Mouse (Mus musculus) brown adipose tissue, adult 24 weeks (tissue): ENCODE data around the gene Slc41a3. TPM values are rescaled to one million over a fixed set of nuclear protein-coding genes. Genes with fewer than 3 reads are reported as not detected.

ENCODE experiments used
- H3K27ac ChIP-seq: fragments of 200-500 bp; replicated peaks from 2 replicates; pipeline ENCODE4 v1.5.1; 2012; ENCODE audit warnings: low read depth, mild to moderate bottlenecking, low read length
- H3K4me1 ChIP-seq: fragments of 200-500 bp; 2 replicates; pipeline ENCODE4 v1.6.1; 2012; ENCODE audit warnings: low read length, mixed read lengths; ENCODE audit not compliant: control insufficient read depth, insufficient read depth, insufficient read length
- H3K4me3 ChIP-seq: fragments of 200-500 bp; 2 replicates; pipeline ENCODE4 v1.5.1; 2012; ENCODE audit warnings: low read depth, mild to moderate bottlenecking, low read length, moderate library complexity; ENCODE audit not compliant: insufficient read depth
- polyA plus RNA-seq: library from polyadenylated mRNA; stranded (reverse); fragments of >200 nt; gene quantifications from 2 replicates; pipeline ENCODE4 v1.2.4, GENCODE M21; 2012; ENCODE audit not compliant: missing spikeins, insufficient read depth, insufficient read length

Gene Slc41a3
- polyA plus RNA-seq, 1 experiment: 2.3 TPM

DNA sequence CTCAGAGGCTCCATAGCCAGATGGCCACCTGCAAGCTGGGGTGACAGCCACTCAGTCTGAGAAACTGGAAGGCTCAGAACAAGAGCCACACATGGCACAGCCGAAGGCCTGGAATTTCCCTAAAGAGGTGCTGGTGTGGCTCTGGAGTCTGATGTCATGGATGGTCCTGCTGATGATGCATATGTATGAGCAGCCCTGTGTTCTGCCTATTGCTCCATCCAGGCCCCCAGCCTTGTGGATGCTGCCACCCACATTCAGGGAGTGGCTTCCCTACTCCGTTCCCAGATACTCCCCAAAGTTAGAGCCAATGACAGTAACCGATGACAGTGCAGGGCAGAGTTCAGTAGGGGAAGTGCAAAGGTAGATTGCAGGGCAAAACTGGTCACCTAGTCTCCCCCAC is 26.4 kb upstream of the Slc41a3 start:
- no peak overlapping the region for H3K4me3 ChIP-seq
- H3K27ac ChIP-seq: no peak overlapping the region
- H3K4me1 ChIP-seq: no peaks in the 10 kb centered on the region

DNA sequence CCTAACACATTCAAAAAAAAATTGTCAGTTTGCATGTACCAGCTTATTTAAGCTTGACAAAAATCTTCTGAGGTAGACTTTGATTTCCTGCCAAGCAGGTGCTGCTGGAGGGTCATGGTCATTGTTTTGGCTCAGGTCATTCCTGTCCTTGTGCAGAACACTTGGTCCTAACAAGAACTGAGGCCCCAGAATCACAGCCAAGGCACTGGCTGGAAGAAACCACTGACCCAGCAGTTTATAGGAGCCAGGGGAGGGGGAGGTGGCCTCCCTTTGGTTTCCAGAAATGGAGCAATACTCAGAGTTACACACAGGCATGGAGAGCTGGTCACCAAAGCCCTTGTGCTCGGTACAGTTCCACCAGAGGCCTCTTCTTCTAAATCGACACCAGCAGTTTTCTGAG is 22.2 kb upstream of the Slc41a3 start:
- no peaks in the 10 kb centered on the region for H3K4me1 ChIP-seq
- H3K27ac ChIP-seq: no peak overlapping the region
- no peak overlapping the region for H3K4me3 ChIP-seq

DNA sequence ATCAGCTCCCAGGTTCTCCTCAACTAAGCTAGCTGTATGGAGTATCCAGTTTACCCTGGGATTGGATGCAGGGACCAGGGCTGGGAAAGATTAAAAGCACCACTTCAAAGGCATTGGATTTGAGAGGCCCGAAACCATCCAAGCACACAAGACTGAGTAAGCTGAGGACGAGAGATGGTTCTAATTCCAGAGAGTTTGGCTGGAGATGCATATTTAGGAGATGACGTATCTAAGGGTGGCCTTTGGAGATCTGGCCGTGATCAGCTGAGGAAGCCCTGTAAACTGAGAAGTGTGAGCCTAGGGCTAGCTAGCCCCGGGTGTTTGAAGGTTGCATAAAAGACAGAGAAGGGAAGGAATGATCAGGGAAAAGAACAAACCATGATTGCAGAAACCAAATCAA is 16.4 kb upstream of the Slc41a3 start:
- Histone ChIP-seq H3K4me1 (no peaks in the 10 kb centered on the region), H3K4me3 (no peak overlapping the region), H3K27ac (no peak overlapping the region)

DNA sequence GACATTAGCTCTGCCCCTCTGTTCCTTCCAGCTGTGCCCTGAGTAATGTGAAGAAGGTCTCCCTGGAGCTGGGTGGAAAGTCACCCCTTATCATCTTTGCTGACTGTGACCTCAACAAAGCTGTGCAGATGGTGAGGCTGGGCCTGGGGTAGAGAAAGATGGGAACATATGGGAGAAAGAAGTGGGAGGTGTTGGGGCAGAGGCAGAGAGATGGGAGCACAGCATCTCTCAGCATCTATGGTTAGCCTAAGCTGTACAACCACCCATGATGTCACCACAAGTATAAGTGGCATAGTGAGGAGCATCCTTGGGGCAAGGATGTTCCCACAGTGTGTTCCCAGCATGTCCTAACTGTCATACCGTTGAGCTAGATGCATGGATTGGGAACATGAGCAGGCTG is 13.8 kb upstream of the Slc41a3 start:
- no peak overlapping the region for H3K27ac ChIP-seq
- H3K4me3 ChIP-seq: no peak overlapping the region
- H3K4me1 ChIP-seq: no peaks in the 10 kb centered on the region

DNA sequence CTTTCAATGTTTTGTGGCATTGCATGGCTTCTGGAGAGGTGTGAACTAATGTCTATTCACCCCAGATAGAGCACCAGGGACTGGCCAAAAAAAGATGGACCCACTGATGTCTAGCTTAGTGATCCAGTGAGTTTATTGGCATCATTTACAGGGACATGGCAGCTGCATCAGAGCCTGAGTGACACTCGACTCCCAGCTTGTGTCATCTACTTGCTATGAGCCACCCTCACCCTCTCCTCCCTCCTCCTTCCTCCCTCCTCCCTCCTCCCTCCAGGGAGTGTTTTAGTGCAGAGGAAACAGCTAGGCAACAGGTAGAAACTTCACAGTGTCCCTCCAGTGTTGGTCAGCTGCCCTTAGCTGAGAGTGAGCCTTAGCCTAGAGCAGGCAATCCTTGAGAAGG is 9.6 kb upstream of the Slc41a3 start:
- no peak overlapping the region for H3K27ac ChIP-seq
- no peaks in the 10 kb centered on the region for H3K4me1 ChIP-seq
- no peak overlapping the region for H3K4me3 ChIP-seq

GRCm38 (mm10) chr6:90597060-90597459 is 7.5 kb upstream of the Slc41a3 start:
- Histone ChIP-seq H3K27ac (no peak overlapping the region), H3K4me1 (no peaks in the 10 kb centered on the region), H3K4me3 (no peak overlapping the region)

DNA sequence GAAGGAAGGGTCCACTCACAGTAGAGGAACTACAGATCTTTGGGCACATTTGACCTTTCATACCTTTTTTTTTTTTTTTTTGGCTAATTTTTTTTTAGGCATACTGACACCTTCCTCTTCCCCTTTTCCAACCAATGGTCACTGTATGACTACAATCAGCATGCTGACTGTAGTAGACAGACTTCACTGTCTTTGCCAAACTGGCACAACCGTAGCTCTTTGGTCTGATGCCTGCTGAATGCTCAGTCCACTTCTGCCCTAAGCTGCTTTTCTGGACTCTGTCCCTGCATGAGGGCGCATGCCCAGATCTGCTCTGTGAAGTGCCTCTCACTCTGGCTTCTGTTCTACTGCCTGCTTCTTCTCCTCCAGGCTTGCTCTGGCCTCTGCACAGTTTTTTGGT is 6.9 kb upstream of the Slc41a3 start:
- H3K27ac ChIP-seq: no peak overlapping the region
- H3K4me3 ChIP-seq: no peak overlapping the region
- H3K4me1 ChIP-seq: no peaks in the 10 kb centered on the region

DNA sequence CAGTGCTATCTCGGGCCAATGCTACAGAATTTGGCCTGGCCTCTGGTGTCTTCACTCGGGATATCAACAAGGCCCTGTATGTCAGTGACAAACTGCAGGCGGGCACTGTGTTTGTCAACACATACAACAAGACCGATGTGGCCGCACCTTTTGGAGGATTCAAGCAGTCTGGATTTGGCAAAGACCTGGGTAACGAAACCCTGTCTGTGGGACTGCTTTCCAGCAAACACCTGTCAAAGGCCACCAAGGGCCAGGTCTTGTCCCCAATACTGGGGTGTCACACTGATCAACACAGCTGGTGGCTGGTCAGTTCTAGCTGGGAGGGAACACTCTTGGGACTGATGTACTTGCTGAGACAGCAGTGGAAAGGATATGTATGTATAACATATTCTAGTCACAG is 6.3 kb upstream of the Slc41a3 start:
- H3K4me3 ChIP-seq: no peak overlapping the region
- H3K27ac ChIP-seq: no peak overlapping the region
- no peaks in the 10 kb centered on the region for H3K4me1 ChIP-seq

- Histone ChIP-seq H3K4me3 (no peak overlapping the region), H3K27ac (no peak overlapping the region), H3K4me1 (no peaks in the 10 kb centered on the region)
These were observed 4.2 kb upstream of the Slc41a3 start for GRCm38 (mm10) chr6:90600351-90600750.

- Histone ChIP-seq H3K27ac (no peak overlapping the region), H3K4me3 (no peak overlapping the region), H3K4me1 (no peaks in the 10 kb centered on the region)
These were observed 2.8 kb upstream of the Slc41a3 start for GRCm38 (mm10) chr6:90601736-90602135.

DNA sequence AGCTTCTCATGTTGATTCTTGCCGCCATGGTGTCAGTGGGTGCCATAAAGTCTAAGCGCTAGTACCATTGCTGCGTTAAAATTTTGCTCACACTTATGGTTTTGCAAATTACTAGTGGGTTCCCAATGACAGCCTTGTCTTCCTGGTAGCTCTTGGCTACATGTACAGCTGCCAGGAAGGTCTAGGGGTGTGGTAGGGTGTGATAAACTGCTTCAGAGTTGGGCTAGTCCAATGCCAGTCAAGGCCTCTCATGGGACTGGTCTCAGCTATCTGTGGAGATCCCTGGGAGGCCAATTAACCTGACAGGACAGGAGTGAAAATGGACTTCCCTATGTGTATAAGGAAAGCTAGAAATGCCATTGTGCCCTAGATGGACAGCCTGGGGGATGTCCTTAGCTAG is 2.2 kb upstream of the Slc41a3 start:
- Histone ChIP-seq H3K4me3 (no peak overlapping the region), H3K27ac (no peak overlapping the region), H3K4me1 (no peaks in the 10 kb centered on the region)

GRCm38 (mm10) chr6:90603126-90603525 is 1.4 kb upstream of the Slc41a3 start:
- H3K4me3 ChIP-seq: no peak overlapping the region
- H3K27ac ChIP-seq: no peak overlapping the region

GRCm38 (mm10) chr6:90604130-90604529 is 395 bp upstream of the Slc41a3 start:
- Histone ChIP-seq H3K4me3 (no peak overlapping the region), H3K27ac (no peak overlapping the region), H3K4me1 (no peaks in the 10 kb centered on the region)

More at GRCm38 (mm10) chr6:90603126-90603525, 1.4 kb upstream of the Slc41a3 start:
- H3K4me1 ChIP-seq: no peaks in the 10 kb centered on the region

GRCm38 (mm10) chr6:90605298-90605665 is 757 bp downstream of the Slc41a3 start:
- Histone ChIP-seq H3K27ac (no peak overlapping the region), H3K4me1 (no peaks in the 10 kb centered on the region), H3K4me3 (peak overlapping the region; percentile 97)

GRCm38 (mm10) chr6:90606538-90606937 is 2.0 kb downstream of the Slc41a3 start:
- no peak overlapping the region for H3K27ac ChIP-seq
- H3K4me1 ChIP-seq: no peaks in the 10 kb centered on the region
- H3K4me3 ChIP-seq: no peak overlapping the region

- Histone ChIP-seq H3K27ac (no peak overlapping the region), H3K4me1 (no peaks in the 10 kb centered on the region), H3K4me3 (no peak overlapping the region)
These were observed 2.7 kb downstream of the Slc41a3 start for GRCm38 (mm10) chr6:90607196-90607595.

- no peaks in the 10 kb centered on the region for H3K4me1 ChIP-seq
- H3K4me3 ChIP-seq: no peak overlapping the region
- H3K27ac ChIP-seq: no peak overlapping the region
These were observed 3.7 kb downstream of the Slc41a3 start for GRCm38 (mm10) chr6:90608186-90608585.
